Mouse (Mus musculus) CH12.LX (cell line): Measurements from ENCODE around the gene Speg. TPM values are rescaled to one million over a fixed set of nuclear protein-coding genes. Genes with fewer than 3 reads are reported as not detected.

Source experiments
- DNase-seq: peaks from one replicate; pipeline ENCODE4 v3.0.0-alpha.2; 2013; ENCODE audit errors: extremely low read depth
- H3K27ac ChIP-seq: 2 replicates; pipeline ENCODE4 v1.5.1; 2012; ENCODE audit warnings: low read depth, mild to moderate bottlenecking, control low read depth, moderate library complexity; ENCODE audit not compliant: insufficient read depth
- H3K27me3 ChIP-seq: replicated peaks from 2 replicates; pipeline ENCODE3; 2012; ENCODE audit warnings: inconsistent platforms
- H3K36me3 ChIP-seq, 2 experiments: replicated peaks in 1 of 2; 2 replicates each; pipeline versions ENCODE3 to v1.6.1; 2012; ENCODE audit warnings: inconsistent platforms in 1 of 2, low read length in 1 of 2, mild to moderate bottlenecking in 1 of 2, mixed read lengths in 1 of 2, moderate library complexity in 1 of 2; ENCODE audit not compliant: control insufficient read depth in 1 of 2, insufficient read depth in 1 of 2
- H3K4me1 ChIP-seq, 2 experiments: 2 replicates each; pipeline ENCODE4 v1.6.1; 2012; ENCODE audit warnings: inconsistent platforms in 1 of 2, moderate library complexity in 1 of 2; ENCODE audit not compliant: insufficient read depth in 2 of 2, control insufficient read depth in 1 of 2
- H3K4me2 ChIP-seq: 2 replicates; pipeline ENCODE4 v1.6.1; 2012; ENCODE audit warnings: low read depth, mild to moderate bottlenecking, control low read depth; ENCODE audit not compliant: poor library complexity, insufficient read depth, severe bottlenecking
- H3K4me3 ChIP-seq, 3 experiments: fragments of 150-350 bp in 1 of 3; sonication (generic) in 1 of 3; replicated peaks in 1 of 3; 2 replicates each; pipeline versions ENCODE3 to v1.5.1; 2011 to 2012; ENCODE audit warnings: low read depth in 2 of 3, low read length in 2 of 3, mild to moderate bottlenecking in 2 of 3, moderate library complexity in 2 of 3, control low read depth in 1 of 3, improper control_type of control experiment in 1 of 3, inconsistent platforms in 1 of 3, mixed read lengths in 1 of 3; ENCODE audit not compliant: poor library complexity in 1 of 3
- H3K79me2 ChIP-seq: replicated peaks from 2 replicates; pipeline ENCODE4 v1.6.1; 2012; ENCODE audit warnings: mild to moderate bottlenecking, moderate library complexity; ENCODE audit not compliant: control insufficient read depth, poor library complexity, insufficient read depth, severe bottlenecking; ENCODE audit errors: extremely low read depth
- H3K9ac ChIP-seq: 2 replicates; pipeline ENCODE4 v1.6.1; 2012; ENCODE audit warnings: low read depth, mild to moderate bottlenecking, control low read depth, moderate library complexity; ENCODE audit not compliant: insufficient read depth
- H3K9me3 ChIP-seq: replicated peaks from 2 replicates; pipeline ENCODE3; 2012; ENCODE audit warnings: low read length, inconsistent platforms, mixed read lengths
- BHLHE40 ChIP-seq: IDR thresholded peaks from 2 replicates; pipeline ENCODE4 v1.6.1; 2011; ENCODE audit warnings: mild to moderate bottlenecking, low read depth, low read length, improper control_type of control experiment
- CHD1 ChIP-seq: IDR thresholded peaks from 2 replicates; pipeline ENCODE4 v1.6.1; 2012; ENCODE audit warnings: low read depth, low read length, improper control_type of control experiment, inconsistent platforms
- CHD2 ChIP-seq: IDR thresholded peaks from 2 replicates; pipeline ENCODE4 v1.6.1; 2011; ENCODE audit warnings: low read length, improper control_type of control experiment
- CTCF ChIP-seq, 2 experiments: IDR thresholded peaks in 1 of 2; conservative IDR thresholded peaks in 1 of 2; 2 replicates each; pipeline ENCODE4 v1.5.1; 2011 to 2012; ENCODE audit warnings: low read depth in 2 of 2, low read length in 2 of 2, improper control_type of control experiment in 1 of 2, inconsistent platforms in 1 of 2, mild to moderate bottlenecking in 1 of 2, moderate library complexity in 1 of 2
- E2F4 ChIP-seq: IDR thresholded peaks from 2 replicates; pipeline ENCODE4 v1.6.1; 2011; ENCODE audit warnings: low read depth, low read length, improper control_type of control experiment; ENCODE audit not compliant: insufficient replicate concordance
- ELF1 ChIP-seq: IDR thresholded peaks from 2 replicates; pipeline ENCODE4 v1.6.1; 2014; ENCODE audit warnings: low read depth, mild to moderate bottlenecking, inconsistent platforms, low read length, improper control_type of control experiment
- EP300 ChIP-seq: IDR thresholded peaks from 2 replicates; pipeline ENCODE4 v1.6.1; 2011; ENCODE audit warnings: low read length, improper control_type of control experiment
- GABPA ChIP-seq: IDR thresholded peaks from 2 replicates; pipeline ENCODE4 v1.6.1; 2012; ENCODE audit warnings: low read depth, low read length, improper control_type of control experiment, inconsistent platforms; ENCODE audit not compliant: insufficient replicate concordance
- HCFC1 ChIP-seq: IDR thresholded peaks from 2 replicates; pipeline ENCODE4 v1.6.1; 2012; ENCODE audit warnings: low read depth, mild to moderate bottlenecking, inconsistent platforms, low read length, improper control_type of control experiment
- IRF4 ChIP-seq: IDR thresholded peaks from 2 replicates; pipeline ENCODE4 v1.6.1; 2014; ENCODE audit warnings: low read depth, mild to moderate bottlenecking, inconsistent platforms, low read length, improper control_type of control experiment
- JUND ChIP-seq: conservative IDR thresholded peaks from 2 replicates; pipeline ENCODE4 v1.6.1; 2011; ENCODE audit warnings: low read depth, low read length, improper control_type of control experiment
- KAT2A ChIP-seq: IDR thresholded peaks from 2 replicates; pipeline ENCODE4 v1.6.1; 2012; ENCODE audit warnings: low read length, improper control_type of control experiment, inconsistent platforms; ENCODE audit not compliant: insufficient replicate concordance
- MAX ChIP-seq: IDR thresholded peaks from 2 replicates; pipeline ENCODE4 v1.6.1; 2011; ENCODE audit warnings: low read length, improper control_type of control experiment
- MAZ ChIP-seq: IDR thresholded peaks from 2 replicates; pipeline ENCODE4 v1.6.1; 2012; ENCODE audit warnings: low read depth, mild to moderate bottlenecking, inconsistent platforms, low read length, improper control_type of control experiment, moderate library complexity
- MEF2A ChIP-seq: IDR thresholded peaks from 2 replicates; pipeline ENCODE4 v1.6.1; 2014; ENCODE audit warnings: low read depth, mild to moderate bottlenecking, inconsistent platforms, low read length, improper control_type of control experiment, borderline replicate concordance
- MXI1 ChIP-seq: IDR thresholded peaks from 2 replicates; pipeline ENCODE4 v1.6.1; 2011; ENCODE audit warnings: mild to moderate bottlenecking, low read depth, low read length, improper control_type of control experiment
- MYC ChIP-seq: IDR thresholded peaks from 2 replicates; pipeline ENCODE4 v1.6.1; 2011; ENCODE audit warnings: low read depth, mild to moderate bottlenecking, improper control_type of control experiment, low read length
- NELFE ChIP-seq: IDR thresholded peaks from 2 replicates; pipeline ENCODE4 v1.6.1; 2011; ENCODE audit warnings: low read depth, low read length, improper control_type of control experiment
- NRF1 ChIP-seq: IDR thresholded peaks from 2 replicates; pipeline ENCODE4 v1.6.1; 2014; ENCODE audit warnings: low read depth, mild to moderate bottlenecking, inconsistent platforms, low read length, improper control_type of control experiment, moderate library complexity
- PAX5 ChIP-seq: IDR thresholded peaks from 2 replicates; pipeline ENCODE4 v1.6.1; 2012; ENCODE audit warnings: low read length, inconsistent platforms, mixed read lengths
- POLR2A ChIP-seq: IDR thresholded peaks from 2 replicates; pipeline ENCODE4 v1.6.1; 2011; ENCODE audit warnings: low read depth, mild to moderate bottlenecking, improper control_type of control experiment, low read length
- POLR2AphosphoS2 ChIP-seq: IDR thresholded peaks from 2 replicates; pipeline ENCODE4 v1.6.1; 2011; ENCODE audit warnings: low read depth, low read length, improper control_type of control experiment
- RAD21 ChIP-seq: IDR thresholded peaks from 2 replicates; pipeline ENCODE4 v1.6.1; 2011; ENCODE audit warnings: low read depth, mild to moderate bottlenecking, low read length, improper control_type of control experiment, moderate library complexity
- RCOR1 ChIP-seq: conservative IDR thresholded peaks from 2 replicates; pipeline ENCODE4 v1.6.1; 2012; ENCODE audit warnings: low read depth, mild to moderate bottlenecking, inconsistent platforms, low read length, improper control_type of control experiment
- SIN3A ChIP-seq: IDR thresholded peaks from 2 replicates; pipeline ENCODE4 v1.6.1; 2012; ENCODE audit warnings: low read length, improper control_type of control experiment, inconsistent platforms
- SMC3 ChIP-seq: IDR thresholded peaks from 2 replicates; pipeline ENCODE4 v1.6.1; 2011; ENCODE audit warnings: low read depth, low read length, improper control_type of control experiment
- TBP ChIP-seq: conservative IDR thresholded peaks from 2 replicates; pipeline ENCODE4 v1.6.1; 2011; ENCODE audit warnings: low read depth, low read length, improper control_type of control experiment
- UBTF ChIP-seq: IDR thresholded peaks from 2 replicates; pipeline ENCODE4 v1.6.1; 2012; ENCODE audit warnings: low read depth, mild to moderate bottlenecking, inconsistent platforms, low read length, improper control_type of control experiment, moderate library complexity
- USF2 ChIP-seq: conservative IDR thresholded peaks from 2 replicates; pipeline ENCODE4 v1.6.1; 2011; ENCODE audit warnings: low read depth, low read length, improper control_type of control experiment
- ZC3H11A ChIP-seq: IDR thresholded peaks from 2 replicates; pipeline ENCODE4 v1.6.1; 2012; ENCODE audit warnings: low read depth, mild to moderate bottlenecking, inconsistent platforms, low read length, improper control_type of control experiment
- ZKSCAN1 ChIP-seq: IDR thresholded peaks from 2 replicates; pipeline ENCODE4 v1.6.1; 2012; ENCODE audit warnings: low read depth, inconsistent platforms, low read length, improper control_type of control experiment, borderline replicate concordance
- ZMIZ1 ChIP-seq: IDR thresholded peaks from 2 replicates; pipeline ENCODE4 v1.6.1; 2012; ENCODE audit warnings: low read depth, mild to moderate bottlenecking, inconsistent platforms, low read length, improper control_type of control experiment
- dilution Hi-C: fragments of 300-500 bp; cut with MboI; formaldehyde crosslinking; loops from 2 replicates; pipeline ENCODE4 v1.14.3; 2020; ENCODE audit warnings: low sequenced_read_pairs; ENCODE audit not compliant: extremely low pct_unique_long_range_greater_than_20kb, extremely low pct_ligation_motif_present
- in situ Hi-C: fragments of 300-500 bp; cut with MboI; formaldehyde crosslinking; loops from 3 replicates; pipeline ENCODE4 v1.14.3; 2019; ENCODE audit warnings: low sequenced_read_pairs, low pct_ligation_motif_present, low pct_unique_long_range_greater_than_20kb, mixed read lengths
- polyA plus RNA-seq: library from polyadenylated mRNA; unstranded; fragments of >175 nt; gene quantifications from 2 replicates; pipeline ENCODE4 v1.2.1, GENCODE M21; 2012; ENCODE audit warnings: low read depth; ENCODE audit not compliant: insufficient read length
- total RNA-seq, 2 experiments: library from RNA; depleted of rRNA; stranded (reverse); fragments of 300-350 nt in 1 of 2; fragments of >200 nt in 1 of 2; gene quantifications; 2 replicates each; pipeline ENCODE4 v1.2.3; 2012 to 2014

The Speg gene
- total and polyA plus RNA-seq, 3 experiments: 13.1 to 30.7 (median 18.8) TPM

DNA sequence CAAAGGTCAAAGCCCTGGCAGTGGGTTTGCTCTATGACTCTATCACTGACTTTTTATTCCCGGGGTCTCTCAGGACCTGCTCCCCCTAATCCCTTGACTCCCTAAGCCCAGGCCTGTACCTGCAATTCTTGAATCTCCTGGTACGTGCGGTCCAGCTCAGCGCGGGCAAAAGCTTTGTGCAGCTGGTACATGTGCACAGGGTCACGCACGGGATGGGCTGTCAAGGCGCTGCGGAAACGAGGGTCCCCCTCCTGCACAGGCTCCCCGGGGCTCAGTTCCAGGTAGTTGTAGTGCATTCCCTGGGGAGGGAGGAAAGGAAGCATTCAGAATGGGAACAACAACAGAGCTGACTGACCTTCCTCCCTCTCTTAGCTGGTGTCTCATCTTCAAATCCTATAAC is 101.3 kb downstream of the Speg start:
- Histone ChIP-seq H3K4me3 (no peak overlapping the region), H3K9me3 (no peaks in the 10 kb centered on the region), H3K79me2 (peaks cover 5% of the 10 kb centered on the region; the same call in 1 of the 2 replicates), H3K9ac (no peak overlapping the region), H3K27ac (no peak overlapping the region), H3K36me3 (peaks cover 27 to 51% of the 10 kb centered on the region in 2 experiments), H3K27me3 (peaks cover 5% of the 10 kb centered on the region), H3K4me1 (peaks cover 7 to 24% of the 10 kb centered on the region in 2 experiments), H3K4me2 (no peak overlapping the region)
- no peak for DNase-seq
- in situ Hi-C loops: no loop called here
- dilution Hi-C loops: no loop called here
- TF ChIP-seq ZMIZ1: no peak

GRCm38 (mm10) chr1:75477264-75477965 is 102.3 kb downstream of the Speg start:
- Histone ChIP-seq H3K9ac (no peak overlapping the region; the same call in 1 of the 2 replicates), H3K9me3 (no peaks in the 10 kb centered on the region), H3K4me1 (peaks cover 7 to 24% of the 10 kb centered on the region in 2 experiments), H3K27ac (no peak overlapping the region), H3K4me3 (peak overlapping the region; percentile 67 to 81 (median 78)), H3K4me2 (peak overlapping the region; percentile 94), H3K79me2 (peaks cover 5% of the 10 kb centered on the region; the same call in 1 of the 2 replicates), H3K36me3 (peaks cover 27 to 48% of the 10 kb centered on the region in 2 experiments), H3K27me3 (peaks cover 5% of the 10 kb centered on the region)
- DNase-seq: peak; percentile 77
- dilution Hi-C loops: no loop called here
- in situ Hi-C loops: no loop called here
- TF ChIP-seq GABPA (no peak), IRF4 (no peak), JUND (no peak), NRF1 (no peak), SIN3A (peak; percentile 78; the same call in 1 of the 2 replicates), RAD21 (peak; percentile 36), POLR2AphosphoS2 (no peak), TBP (no peak), MYC (peak; percentile 41; the same call in 1 of the 2 replicates), ELF1 (no peak; the same call in none of the 2 replicates), EP300 (no peak), E2F4 (no peak), RCOR1 (no peak), UBTF (no peak), MEF2A (no peak; the same call in 1 of the 2 replicates), ZC3H11A (no peak), CHD1 (no peak), MAX (peak; percentile 65), SMC3 (peak; percentile 75), HCFC1 (no peak; the same call in 1 of the 2 replicates), POLR2A (no peak), MAZ (no peak), MXI1 (peak; percentile 75), ZMIZ1 (no peak), USF2 (no peak; the same call in 1 of the 2 replicates), PAX5 (no peak), NELFE (peak; percentile 26; the same call in 1 of the 2 replicates), CTCF (conservative IDR thresholded peaks at IDR 0.05 in 1 of 2, IDR thresholded peaks at IDR 0.05 in 1 of 2; ENCODE audit: low read depth in 2 of 2, low read length in 2 of 2) (peak; percentile 55 to 90), ZKSCAN1 (no peak), KAT2A (no peak), BHLHE40 (no peak), CHD2 (no peak)
